Mouse (Mus musculus) testis, adult 2 months (tissue): ENCODE results near the gene Frmd6.

ENCODE experiments used
- CTCF ChIP-seq: fragments of 200-500 bp; IDR thresholded peaks from 2 replicates; pipeline ENCODE4 v1.5.1; 2012; ENCODE audit warnings: low read depth, mild to moderate bottlenecking, inconsistent platforms, low read length, moderate library complexity; ENCODE audit not compliant: control insufficient read depth, insufficient read depth, insufficient replicate concordance
- POLR2A ChIP-seq: fragments of 200-500 bp; IDR thresholded peaks from 2 replicates; pipeline ENCODE4 v1.6.1; 2012; ENCODE audit warnings: low read depth, mild to moderate bottlenecking, inconsistent platforms, low read length, moderate library complexity; ENCODE audit not compliant: control insufficient read depth

DNA sequence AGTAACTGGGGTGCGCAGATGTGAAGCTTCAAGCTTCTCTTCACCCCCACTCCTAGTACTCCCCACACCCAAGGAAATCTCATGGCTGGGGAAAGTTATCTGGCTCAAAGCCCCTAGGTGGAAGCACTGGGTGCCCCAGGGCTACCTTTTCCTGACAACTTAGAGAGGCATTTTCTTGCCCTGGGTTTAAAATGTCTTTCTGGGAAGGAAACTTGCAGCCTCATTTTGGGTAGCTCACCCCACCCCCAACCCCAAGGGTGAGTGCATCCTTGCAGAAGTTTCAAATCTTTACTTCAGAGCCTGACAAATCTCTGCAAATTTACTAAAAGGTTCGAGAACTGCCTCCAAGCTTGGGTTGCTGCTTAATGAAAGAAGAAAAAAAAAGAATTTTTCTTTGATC is 47.0 kb upstream of the Frmd6 start:
- TF ChIP-seq CTCF, result no peak
- TF ChIP-seq POLR2A, result no peak
